Mouse (Mus musculus) CH12.LX (cell line): ENCODE measurements around the gene Il12rb1.

Experiments
- CHD2 ChIP-seq: IDR thresholded peaks from 2 replicates; pipeline ENCODE4 v1.6.1; 2011; ENCODE audit warnings: low read length, improper control_type of control experiment
- CTCF ChIP-seq, 2 experiments: IDR thresholded peaks in 1 of 2; conservative IDR thresholded peaks in 1 of 2; 2 replicates each; pipeline ENCODE4 v1.5.1; 2011 to 2012; ENCODE audit warnings: low read depth in 2 of 2, low read length in 2 of 2, improper control_type of control experiment in 1 of 2, inconsistent platforms in 1 of 2, mild to moderate bottlenecking in 1 of 2, moderate library complexity in 1 of 2
- ELF1 ChIP-seq: IDR thresholded peaks from 2 replicates; pipeline ENCODE4 v1.6.1; 2014; ENCODE audit warnings: low read depth, mild to moderate bottlenecking, inconsistent platforms, low read length, improper control_type of control experiment
- EP300 ChIP-seq: IDR thresholded peaks from 2 replicates; pipeline ENCODE4 v1.6.1; 2011; ENCODE audit warnings: low read length, improper control_type of control experiment
- NRF1 ChIP-seq: IDR thresholded peaks from 2 replicates; pipeline ENCODE4 v1.6.1; 2014; ENCODE audit warnings: low read depth, mild to moderate bottlenecking, inconsistent platforms, low read length, improper control_type of control experiment, moderate library complexity
- POLR2A ChIP-seq: IDR thresholded peaks from 2 replicates; pipeline ENCODE4 v1.6.1; 2011; ENCODE audit warnings: low read depth, mild to moderate bottlenecking, improper control_type of control experiment, low read length
- RCOR1 ChIP-seq: conservative IDR thresholded peaks from 2 replicates; pipeline ENCODE4 v1.6.1; 2012; ENCODE audit warnings: low read depth, mild to moderate bottlenecking, inconsistent platforms, low read length, improper control_type of control experiment
- USF1 ChIP-seq: IDR thresholded peaks from 2 replicates; pipeline ENCODE4 v1.6.1; 2014; ENCODE audit warnings: low read depth, mild to moderate bottlenecking, inconsistent platforms, low read length, improper control_type of control experiment

DNA sequence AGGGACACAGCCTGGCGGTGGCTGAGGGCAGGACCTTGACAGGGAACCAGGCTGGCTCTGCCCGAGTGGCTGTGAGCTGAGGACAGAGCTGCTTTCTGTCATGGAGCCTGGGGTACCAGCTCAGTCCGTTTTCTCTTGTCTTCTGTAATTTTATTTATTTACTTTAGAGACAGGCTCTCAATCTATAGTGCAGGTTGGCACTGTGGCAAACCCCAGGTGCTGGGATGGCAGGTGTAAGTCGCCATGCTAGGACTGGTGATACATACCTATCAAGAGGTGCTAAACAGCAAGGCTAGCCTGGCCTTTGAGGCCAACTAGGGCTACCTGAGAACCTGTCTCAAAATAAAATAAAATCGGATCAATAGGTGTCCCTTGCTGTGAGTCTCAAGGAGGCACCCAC is 47.8 kb downstream of the Il12rb1 start:
- TF ChIP-seq ELF1: no peak
- TF ChIP-seq USF1: no peak
- no peak for TF ChIP-seq POLR2A
- no peak for TF ChIP-seq EP300
- TF ChIP-seq CTCF (conservative IDR thresholded peaks at IDR 0.05 in 1 of 2, IDR thresholded peaks at IDR 0.05 in 1 of 2; ENCODE audit: low read depth in 2 of 2, low read length in 2 of 2): no peak
- no peak for TF ChIP-seq NRF1
- no peak for TF ChIP-seq CHD2
- TF ChIP-seq RCOR1: no peak
